Mouse (Mus musculus): ENCODE results near the gene Pip5k1a.
"Not testable (repeated sequence)": the region's sequence is repeated elsewhere in the genome, so short reads cannot be mapped to it uniquely, and the experiment has no call there.

Gene Pip5k1a

DNA sequence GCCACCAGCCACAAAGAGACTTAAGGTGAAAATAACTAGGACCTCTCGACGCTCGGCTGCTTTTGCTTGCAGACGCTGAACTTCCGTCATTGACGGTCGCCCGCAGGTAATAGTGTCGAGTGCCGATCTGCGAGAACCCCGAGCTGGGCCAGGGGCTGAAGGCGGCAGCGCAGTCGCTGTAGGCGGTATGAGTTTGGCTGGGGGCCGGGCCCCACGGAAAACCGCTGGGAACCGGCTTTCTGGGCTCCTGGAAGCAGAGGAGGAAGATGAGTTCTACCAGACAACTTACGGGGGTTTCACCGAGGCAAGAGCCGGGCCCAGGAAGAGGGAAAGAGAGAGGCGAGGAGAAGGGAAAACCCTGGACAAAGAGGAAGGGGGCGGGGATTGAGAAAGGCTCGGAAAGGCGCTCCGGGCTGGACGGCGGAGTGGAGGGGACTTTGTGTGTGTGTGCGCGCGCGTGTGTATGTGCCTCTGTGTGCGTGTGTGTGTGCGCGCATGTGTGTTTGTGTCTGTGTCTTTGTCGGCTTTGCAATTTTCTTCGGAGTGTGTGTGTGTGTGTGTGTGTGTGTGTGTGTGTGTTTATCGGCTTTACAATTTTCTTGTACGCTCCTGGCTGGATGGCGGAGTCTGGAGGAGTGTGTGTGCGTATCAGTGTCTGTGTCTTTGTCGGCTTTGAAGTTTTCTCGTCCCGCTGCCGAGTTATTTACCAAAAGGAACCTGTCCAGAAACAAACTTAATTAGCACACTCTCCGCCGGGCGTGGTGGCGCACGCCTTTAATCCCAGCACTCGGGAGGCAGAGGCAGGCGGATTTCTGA is 4.4 kb upstream of the Pip5k1a start, which contains the start of gene Vps72:
TSS of gene Vps72 (plus strand) at position 112 of the 816 bp plus-strand sequence.
- DNase-seq, result peak; percentile 91 to 96

DNA sequence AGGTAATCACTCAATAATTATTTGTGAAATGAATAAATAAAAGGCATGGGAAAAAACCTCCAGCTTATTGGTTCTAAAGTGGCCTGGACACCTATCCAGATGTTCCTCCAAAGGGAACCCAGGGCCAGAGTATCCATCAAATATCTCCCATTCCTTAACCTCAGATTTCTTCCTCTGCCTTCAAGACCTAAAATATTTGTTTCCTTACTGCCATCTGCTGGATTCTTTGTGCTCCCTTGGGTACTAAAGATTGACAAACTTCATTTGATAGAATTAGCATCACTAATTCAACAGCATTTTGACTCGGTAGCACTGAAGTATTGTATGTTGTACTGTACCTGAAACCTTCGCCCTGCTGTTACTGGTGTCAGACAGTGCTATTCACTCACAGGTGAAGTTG is 1.2 kb upstream of the Pip5k1a start:
- DNase-seq, result no peak

GRCm38 (mm10) chr3:95107308-95107707 is 578 bp upstream of the Pip5k1a start:
- not testable (repeated sequence) for DNase-seq

- DNase-seq, result no peak
Observed at GRCm38 (mm10) chr3:95105586-95106337, 968 bp downstream of the Pip5k1a start.

DNA sequence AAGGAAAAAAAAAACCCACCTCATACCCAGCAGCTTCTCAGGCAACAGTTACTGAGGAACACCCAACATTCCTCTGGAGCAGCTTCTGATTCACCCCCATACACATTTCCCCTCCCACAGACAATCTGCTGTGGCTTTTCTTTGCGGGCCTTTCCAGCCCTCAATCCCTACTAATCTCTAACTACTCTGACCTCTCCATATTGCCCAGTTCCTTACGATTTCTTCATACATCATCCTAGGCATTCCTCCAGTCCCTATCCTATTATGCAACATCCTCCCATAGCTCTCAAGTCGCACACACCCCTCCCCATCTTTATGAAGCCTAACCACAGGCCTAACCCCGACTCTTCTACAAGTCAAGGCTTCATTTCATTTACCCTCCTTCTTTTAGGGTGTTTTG is 1.6 kb downstream of the Pip5k1a start:
- DNase-seq, result no peak

DNA sequence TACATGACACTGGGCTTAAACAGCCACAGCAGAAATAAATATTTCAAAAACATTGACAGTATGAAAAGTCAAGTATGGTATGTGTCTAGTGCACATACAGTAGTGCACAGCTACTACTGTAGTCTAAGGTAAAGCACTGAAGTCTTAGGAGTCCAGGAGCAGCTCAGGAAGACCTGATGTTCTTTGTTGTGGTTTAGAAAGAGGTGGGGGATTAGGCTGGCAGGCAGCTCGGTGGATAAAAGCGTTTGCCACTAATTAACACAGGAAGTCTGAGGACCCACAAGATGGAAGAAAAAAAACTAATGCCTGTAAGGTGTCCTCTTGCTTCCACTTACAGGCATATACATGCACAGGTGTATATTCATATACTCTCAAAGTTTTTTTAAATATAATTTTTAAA is 5.9 kb downstream of the Pip5k1a start:
- DNase-seq, result no peak

DNA sequence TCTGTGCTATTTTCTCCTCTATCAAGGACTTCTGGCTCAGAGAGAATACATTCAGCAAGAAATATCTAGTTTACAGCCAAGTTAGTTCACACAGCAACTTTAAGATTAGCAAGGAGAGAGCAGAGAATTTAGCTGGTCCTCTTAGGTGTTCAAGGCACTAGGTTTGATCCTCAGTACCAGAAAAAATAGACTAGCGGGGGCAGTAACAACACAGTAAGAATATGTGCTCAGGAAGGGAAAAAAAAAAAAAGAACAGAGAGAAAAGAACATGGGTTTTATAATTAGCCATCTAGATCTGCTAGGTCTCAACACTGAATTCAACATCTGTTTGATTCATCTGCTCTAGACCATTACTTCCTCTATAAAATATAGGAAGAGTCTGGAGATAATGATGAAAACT is 18.7 kb downstream of the Pip5k1a start:
- no peak for DNase-seq

DNA sequence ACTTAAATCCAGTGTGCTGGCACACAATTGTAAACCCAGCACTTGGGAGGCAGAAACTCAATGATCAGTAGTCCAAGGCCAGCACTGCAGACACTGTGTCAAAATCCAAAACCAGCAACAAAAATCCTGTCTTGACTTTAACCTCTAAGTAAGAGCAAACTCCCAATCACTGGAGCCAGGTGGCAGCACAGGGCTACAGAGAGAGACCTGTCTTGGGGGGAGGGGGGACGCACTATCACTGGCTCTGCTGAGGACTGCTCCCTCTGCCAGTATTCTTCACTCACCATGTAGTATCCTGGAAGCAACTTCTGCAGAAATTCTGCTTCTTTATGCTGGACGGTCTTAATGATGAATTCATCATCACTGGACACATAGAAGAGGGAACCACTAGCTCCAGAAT is 35.1 kb downstream of the Pip5k1a start:
- DNase-seq, result no peak

DNA sequence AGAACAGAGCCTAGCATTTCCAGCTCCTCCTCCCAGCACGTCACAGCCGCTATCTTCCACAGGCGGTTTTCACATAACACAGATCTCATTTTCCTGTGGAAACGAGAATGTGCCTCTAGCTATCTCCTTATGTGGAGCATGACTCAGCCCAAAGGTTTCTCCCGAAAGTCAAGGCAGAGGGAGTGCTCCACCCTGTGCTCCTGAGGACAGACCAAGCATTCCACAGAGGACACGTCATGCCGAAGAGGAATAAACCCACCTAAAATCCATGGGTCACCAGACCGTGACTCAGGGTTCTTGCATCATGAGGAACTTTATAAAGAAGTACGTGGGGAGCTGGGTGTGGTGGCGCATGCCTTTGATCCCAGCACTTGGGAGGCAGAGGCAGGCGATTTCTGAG is 40.2 kb downstream of the Pip5k1a start:
- no peak for DNase-seq

- DNase-seq, result no peak
Observed at GRCm38 (mm10) chr3:95066095-95066494, 40.6 kb downstream of the Pip5k1a start.

GRCm38 (mm10) chr3:95065553-95065952 is 41.2 kb downstream of the Pip5k1a start:
- no peak for DNase-seq

DNA sequence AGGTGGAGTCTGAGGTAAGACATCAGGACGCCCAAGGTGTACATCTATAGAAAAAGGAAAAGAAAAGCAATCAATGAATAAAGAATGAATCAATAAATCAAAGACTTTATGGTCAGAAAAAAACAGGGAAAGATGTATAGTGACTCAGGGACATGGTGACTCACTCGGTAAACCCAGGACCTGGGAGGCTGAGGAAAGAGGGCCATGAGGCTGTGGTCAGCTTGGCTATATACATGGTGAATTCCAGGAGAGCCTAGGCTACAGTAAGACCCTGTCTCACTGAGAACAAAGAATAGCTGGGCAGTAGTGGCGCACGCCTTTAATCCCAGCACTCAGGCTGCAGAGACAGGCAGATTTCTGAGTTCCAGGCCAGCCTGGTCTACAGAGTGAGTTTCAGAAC is 43.0 kb downstream of the Pip5k1a start:
- no peak for DNase-seq

- no peak for DNase-seq
Observed at GRCm38 (mm10) chr3:95058078-95058477, 48.7 kb downstream of the Pip5k1a start.

- DNase-seq, result no peak
Observed at GRCm38 (mm10) chr3:95056275-95056674, 50.5 kb downstream of the Pip5k1a start.

DNA sequence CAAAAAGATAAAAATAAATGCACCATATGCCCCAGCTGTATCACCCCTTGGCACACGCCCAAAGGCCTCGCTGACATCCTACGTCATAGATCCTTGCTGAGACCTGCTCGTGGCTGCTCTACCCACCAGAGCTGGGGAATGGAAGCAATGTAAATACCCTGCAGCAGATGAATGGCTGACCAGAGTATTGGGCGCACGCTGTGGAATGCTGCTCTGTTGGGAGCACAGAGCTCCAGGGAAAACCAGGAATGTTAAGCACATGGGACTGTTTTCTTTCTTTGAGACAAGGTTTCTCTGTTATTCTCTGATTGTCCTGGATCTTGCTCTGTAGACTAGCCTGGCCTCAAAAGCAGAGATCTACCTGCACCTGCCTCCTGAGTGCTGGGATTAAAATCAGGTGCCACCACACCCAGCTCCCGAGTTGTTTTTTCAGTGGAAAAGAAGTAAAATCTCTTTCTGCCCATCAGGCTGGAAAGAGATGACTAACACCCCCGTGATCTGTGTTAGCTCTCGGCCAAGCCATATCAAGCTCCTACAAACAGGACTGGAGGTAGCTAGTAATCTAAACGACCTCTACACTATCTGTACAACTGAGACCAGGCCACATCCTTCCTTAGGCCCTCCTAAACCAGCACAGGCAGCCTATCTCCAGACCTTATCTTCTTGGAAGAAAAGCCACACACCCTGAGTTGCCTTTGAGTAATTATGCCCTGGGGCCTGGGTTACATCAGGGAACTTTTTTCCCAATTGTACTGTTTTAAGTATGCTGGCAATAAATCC is 52.1 kb downstream of the Pip5k1a start:
- peak; percentile 28 to 58 for DNase-seq

- DNase-seq, result peak in 1 of 2 experiments; percentile 45
Observed at GRCm38 (mm10) chr3:95053701-95054100, 53.0 kb downstream of the Pip5k1a start.

GRCm38 (mm10) chr3:95052959-95053358 is 53.8 kb downstream of the Pip5k1a start:
- DNase-seq, result peak in 1 of 2 experiments; percentile 75

- no peak for DNase-seq
Observed at GRCm38 (mm10) chr3:95047914-95048313, 58.8 kb downstream of the Pip5k1a start.

- DNase-seq, result no peak
Observed at GRCm38 (mm10) chr3:95046462-95047057, 60.2 kb downstream of the Pip5k1a start.

DNA sequence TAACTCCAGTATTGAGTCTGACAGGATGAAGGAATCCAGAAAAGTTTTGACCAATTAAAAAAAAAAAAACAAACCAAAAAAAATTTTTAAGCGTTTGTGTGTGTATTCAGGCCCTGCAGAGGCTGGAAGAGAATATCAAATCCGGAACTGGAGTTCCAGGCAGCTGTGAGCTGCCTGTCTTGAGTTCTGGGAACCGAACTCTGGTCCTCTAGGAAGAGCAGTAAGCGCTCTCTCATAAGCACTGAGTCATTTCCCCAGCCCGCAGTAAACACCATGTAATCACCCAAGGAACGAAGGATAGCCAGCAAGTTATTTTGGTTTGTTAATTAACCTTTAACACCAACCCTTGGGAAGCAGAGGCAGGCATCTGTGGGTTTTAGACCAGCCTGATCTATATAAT is 63.5 kb downstream of the Pip5k1a start:
- DNase-seq, result no peak

DNA sequence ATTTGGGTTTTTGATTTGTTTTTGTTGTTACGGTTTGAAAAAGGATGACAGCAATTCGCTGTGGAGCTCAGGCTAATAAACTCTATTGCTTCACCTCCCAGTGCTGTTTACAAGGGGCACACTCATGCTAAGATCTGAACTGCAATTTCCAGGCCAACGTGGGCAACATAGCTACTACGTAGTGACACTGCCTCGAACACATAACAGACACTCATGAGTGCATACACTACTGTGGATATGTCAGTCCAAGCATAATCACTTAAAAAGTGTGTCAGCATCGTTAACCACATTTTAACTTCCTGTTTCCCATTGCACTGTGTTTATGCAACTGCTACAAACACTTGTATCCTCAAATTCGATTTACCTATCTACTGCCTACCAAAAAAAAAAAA is 63.9 kb downstream of the Pip5k1a start:
- no peak for DNase-seq

DNA sequence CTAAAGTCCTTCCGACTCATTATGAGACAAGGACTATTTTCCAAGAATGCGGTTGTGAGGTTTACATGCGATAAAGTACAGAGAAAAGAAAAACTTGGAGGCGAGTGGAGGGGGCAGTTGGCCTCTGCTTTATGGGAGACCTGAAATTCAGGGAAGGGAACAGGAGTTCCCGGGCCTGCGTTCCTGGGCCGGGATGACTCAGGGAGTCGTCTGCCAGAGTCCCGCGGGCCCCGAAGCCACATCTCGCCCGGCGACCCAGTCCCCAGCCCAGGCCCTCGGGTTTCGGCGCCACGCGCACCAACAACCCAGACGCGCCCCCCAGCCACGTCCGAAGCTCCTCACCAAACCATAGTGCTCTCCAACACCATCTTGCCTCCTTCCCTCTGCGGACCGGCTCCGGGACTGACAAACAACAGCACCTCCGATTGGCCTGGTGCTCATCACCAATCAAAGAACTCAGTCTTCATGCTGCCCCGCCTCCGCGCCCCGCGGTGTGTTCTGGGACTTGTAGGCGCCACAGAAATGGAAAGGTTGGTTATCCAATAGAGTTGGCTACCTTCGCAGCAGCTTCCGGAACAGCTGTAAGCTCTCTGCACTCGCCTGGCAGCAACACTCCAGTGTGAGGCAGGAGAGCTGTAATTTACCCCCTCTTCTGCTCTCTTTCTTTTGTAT is 64.4 kb downstream of the Pip5k1a start, which contains the start of gene Psmd4:
TSS of gene Psmd4 (minus strand) at position 449 of the 672 bp plus-strand sequence.
- peak; percentile 98 to 99 for DNase-seq
